Mouse (Mus musculus) bone marrow macrophage, adult 2 months (primary cell): ENCODE measurements around the gene Sestd1.

Experiments
- CTCF ChIP-seq: IDR thresholded peaks from 2 replicates; pipeline ENCODE4 v1.5.1; 2012; ENCODE audit warnings: low read depth, mild to moderate bottlenecking, low read length, moderate library complexity
- POLR2A ChIP-seq: IDR thresholded peaks from 2 replicates; pipeline ENCODE4 v1.6.1; 2012; ENCODE audit warnings: mild to moderate bottlenecking, low read depth, low read length, borderline replicate concordance

DNA sequence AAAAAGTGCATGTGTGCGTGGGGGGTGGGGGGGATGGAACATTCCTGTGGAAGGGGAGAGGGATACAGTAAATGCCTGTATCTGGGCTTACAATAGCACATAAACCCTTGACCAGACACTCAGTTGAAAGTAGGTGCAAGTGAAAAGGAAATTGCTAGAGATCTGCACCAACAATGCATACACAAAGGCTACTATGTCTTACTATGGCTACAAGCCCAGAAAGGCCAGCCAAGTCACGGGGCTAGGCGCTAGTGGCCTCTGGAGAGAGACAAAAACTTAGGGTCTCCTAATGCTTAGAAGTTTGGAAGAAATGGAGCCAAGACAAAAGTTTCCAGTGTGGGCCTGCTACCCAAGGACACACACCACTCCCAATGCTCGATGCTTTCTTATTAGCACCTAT, 44.5 kb downstream of the Sestd1 start:
- TF ChIP-seq CTCF (no peak), POLR2A (no peak)
